In genomic region chr7:30306083-30306779, GRCm38 (mm10) we compare ENCODE assay signal across 12 mouse cellular contexts. TPM values are rescaled to one million over a fixed set of nuclear protein-coding genes. Genes with fewer than 3 reads are reported as not detected.
DNase-seq lines count a peak whose midpoint lies in the region; ATAC-seq and TF ChIP-seq lines count a peak whose summit lies in the region.
"Had no signal": no experiment of that assay in that cellular context is flagged by ENCODE, and none has a peak within 500 bp of the region (broad histone marks: within the 10 kb centered on the region; RNA-seq: fewer than 3 reads in every experiment).

No protein-coding gene starts in this region.

- H3K27ac ChIP-seq in intestine, postnatal 0 days (ENCODE audit: low read depth, low read length), result 0 out of 2 replicates have a peak overlapping the region, but pooled peaks have one; percentile 41
- no peak overlapping the region for H3K27ac ChIP-seq in intestine, embryonic 15.5 days
- H3K27ac ChIP-seq: neural tube, embryonic 13.5 days had no signal

- H3K4me2 ChIP-seq in intestine, postnatal 0 days (replicated peaks; ENCODE audit: low read depth), result no peak overlapping the region
- no peak overlapping the region for H3K4me2 ChIP-seq in intestine, embryonic 15.5 days (replicated peaks)
- H3K4me2 ChIP-seq: neural tube, embryonic 13.5 days had no signal

- no peaks in the 10 kb centered on the region for H3K9me3 ChIP-seq in intestine, postnatal 0 days (ENCODE audit: control insufficient read depth)
- H3K9me3 ChIP-seq in intestine, embryonic 15.5 days, result no peaks in the 10 kb centered on the region
- H3K9me3 ChIP-seq: neural tube, embryonic 13.5 days had no signal

- 87% methylated on average over 16 of the region's 16 CpGs for WGBS in intestine, postnatal 0 days
- 91% methylated on average over 16 of the region's 16 CpGs for WGBS in intestine, embryonic 15.5 days

- DNase-seq in CD4-positive, CD25-positive, alpha-beta regulatory T cell, adult 2 months (ENCODE audit: low read depth, low spot score), result peak; percentile 81
- peak; percentile 21 for DNase-seq in thymus, postnatal 14 days
- no peak for DNase-seq in thymus, postnatal 0 days (ENCODE audit: low spot score)
- DNase-seq in retina, postnatal 1 day, result no peak
- DNase-seq: adrenal gland, adult 2 months; kidney, adult 11 months; lung, postnatal 36 days had no signal

- no peak for ATAC-seq in CD4-positive, CD25-positive, alpha-beta regulatory T cell, adult 4 months
- no peak for ATAC-seq in intestine, postnatal 0 days
- ATAC-seq in intestine, embryonic 15.5 days, result no peak
- ATAC-seq in monocyte, adult 5-6 weeks (replicated peaks; ENCODE audit: insufficient number of reproducible peaks, low FRiP score, low TSS enrichment, poor library complexity, severe bottlenecking), result no peak

- peak; percentile 65 for TF ChIP-seq CTCF in intestine, postnatal 0 days (IDR thresholded peaks at IDR 0.05; ENCODE audit: low read depth)

- no peaks in the 10 kb centered on the region for H3K27me3 ChIP-seq in intestine, postnatal 0 days (replicated peaks; ENCODE audit: control insufficient read depth, insufficient read depth, low read length)
- H3K27me3 ChIP-seq in intestine, embryonic 15.5 days (replicated peaks), result no peaks in the 10 kb centered on the region
- H3K27me3 ChIP-seq: neural tube, embryonic 13.5 days had no signal

- H3K4me1 ChIP-seq in intestine, postnatal 0 days (replicated peaks; ENCODE audit: control insufficient read depth, insufficient read depth, low read length), result peaks cover 4% of the 10 kb centered on the region; the same call in 1 of the 2 replicates
- H3K4me1 ChIP-seq in intestine, embryonic 15.5 days (replicated peaks), result peaks cover 12% of the 10 kb centered on the region

- no peak overlapping the region for H3K4me3 ChIP-seq in intestine, postnatal 0 days (ENCODE audit: low read depth, low read length)
- no peak overlapping the region for H3K4me3 ChIP-seq in intestine, embryonic 15.5 days (replicated peaks)
- H3K4me3 ChIP-seq: neural tube, embryonic 13.5 days had no signal

- no peak overlapping the region for H3K9ac ChIP-seq in intestine, postnatal 0 days (ENCODE audit: low read depth, low read length)
- no peak overlapping the region for H3K9ac ChIP-seq in intestine, embryonic 15.5 days
- H3K9ac ChIP-seq: neural tube, embryonic 13.5 days had no signal

- peaks cover 11% of the 10 kb centered on the region; the same call in 1 of the 2 replicates for H3K36me3 ChIP-seq in intestine, postnatal 0 days (ENCODE audit: control insufficient read depth, insufficient read depth)
- H3K36me3 ChIP-seq in intestine, embryonic 15.5 days, result peaks cover 5% of the 10 kb centered on the region; the same call in 1 of the 2 replicates

RNA-seq across cellular contexts. Expression of gene Alkbh6, which starts 2.3 kb away (rescaled TPM):
- 100 to 1,000 TPM; 179 to 205 TPM for polyA plus RNA-seq in CD4-positive, CD25-positive, alpha-beta regulatory T cell, adult 4 months (2017; shearing (Covaris generic))
- 58.2 and 63.5 TPM in 2 replicates for polyA plus RNA-seq in intestine, postnatal 0 days (2015; fragmentation: Nextera tagmentation; extraction: Ambion mirVana)
- 63.9 and 68.5 TPM in 2 replicates for polyA plus RNA-seq in intestine, embryonic 15.5 days (2015; fragmentation: Nextera tagmentation; extraction: Ambion mirVana)
- 71.3 and 71.8 TPM in 2 replicates for polyA plus RNA-seq in thymus, postnatal 0 days (2015; fragmentation: Nextera tagmentation; extraction: Ambion mirVana)
- total RNA-seq in monocyte, adult 5-6 weeks (2017), result 27.8 to 47.4 TPM (median 35.8 TPM) in 3 replicates

RNA-seq across cellular contexts. Expression of gene Syne4, which starts 8.4 kb away (rescaled TPM):
- 10 to 100 TPM in 1 of 2 experiments, 1 to 10 TPM in 1; 9.2 to 16.8 TPM for polyA plus RNA-seq in CD4-positive, CD25-positive, alpha-beta regulatory T cell, adult 4 months (2017; shearing (Covaris generic))
- 12.5 and 16.3 TPM in 2 replicates for polyA plus RNA-seq in intestine, postnatal 0 days (2015; fragmentation: Nextera tagmentation; extraction: Ambion mirVana)
- 47.7 and 65.3 TPM in 2 replicates for polyA plus RNA-seq in intestine, embryonic 15.5 days (2015; fragmentation: Nextera tagmentation; extraction: Ambion mirVana)
- polyA plus RNA-seq in thymus, postnatal 0 days (2015; fragmentation: Nextera tagmentation; extraction: Ambion mirVana), result 7.6 and 9.5 TPM in 2 replicates
- 3.0 TPM in 1 of 3 replicates, not detected in the others for total RNA-seq in monocyte, adult 5-6 weeks (2017)

RNA-seq across cellular contexts. Expression of gene Clip3, which starts 14.7 kb away (rescaled TPM):
- polyA plus RNA-seq in CD4-positive, CD25-positive, alpha-beta regulatory T cell, adult 4 months (2017; shearing (Covaris generic)), result 1 to 10 TPM; 5.5 to 6.5 TPM
- polyA plus RNA-seq in intestine, postnatal 0 days (2015; fragmentation: Nextera tagmentation; extraction: Ambion mirVana), result 8.6 and 9.7 TPM in 2 replicates
- 22.6 and 23.4 TPM in 2 replicates for polyA plus RNA-seq in intestine, embryonic 15.5 days (2015; fragmentation: Nextera tagmentation; extraction: Ambion mirVana)
- 1.2 and 1.9 TPM in 2 replicates for polyA plus RNA-seq in thymus, postnatal 0 days (2015; fragmentation: Nextera tagmentation; extraction: Ambion mirVana)
- 2.2 TPM in 1 of 3 replicates, not detected in the others for total RNA-seq in monocyte, adult 5-6 weeks (2017)

RNA-seq across cellular contexts. Expression of gene E130208F15Rik, which starts 15.3 kb away (rescaled TPM):
- not detected for polyA plus RNA-seq in CD4-positive, CD25-positive, alpha-beta regulatory T cell, adult 4 months (2017; shearing (Covaris generic))
- not detected in 2 replicates for polyA plus RNA-seq in intestine, postnatal 0 days (2015; fragmentation: Nextera tagmentation; extraction: Ambion mirVana)
- polyA plus RNA-seq in intestine, embryonic 15.5 days (2015; fragmentation: Nextera tagmentation; extraction: Ambion mirVana), result 1.8 TPM in 1 of 2 replicates, not detected in the other
- polyA plus RNA-seq in thymus, postnatal 0 days (2015; fragmentation: Nextera tagmentation; extraction: Ambion mirVana), result 0.68 and 2.0 TPM in 2 replicates
- 2.2 to 10.7 TPM (median 8.0 TPM) in 3 replicates for total RNA-seq in monocyte, adult 5-6 weeks (2017)
- polyA plus RNA-seq: neural tube, embryonic 13.5 days had no signal

RNA-seq across cellular contexts. Expression of gene Sdhaf1, which starts 17.5 kb away (rescaled TPM):
- 1 to 10 TPM; 2.4 to 5.1 TPM for polyA plus RNA-seq in CD4-positive, CD25-positive, alpha-beta regulatory T cell, adult 4 months (2017; shearing (Covaris generic))
- 18.3 and 18.8 TPM in 2 replicates for polyA plus RNA-seq in intestine, postnatal 0 days (2015; fragmentation: Nextera tagmentation; extraction: Ambion mirVana)
- 15.5 and 18.0 TPM in 2 replicates for polyA plus RNA-seq in intestine, embryonic 15.5 days (2015; fragmentation: Nextera tagmentation; extraction: Ambion mirVana)
- polyA plus RNA-seq in thymus, postnatal 0 days (2015; fragmentation: Nextera tagmentation; extraction: Ambion mirVana), result 19.0 and 22.7 TPM in 2 replicates
- total RNA-seq in monocyte, adult 5-6 weeks (2017), result 11.3 to 13.7 TPM (median 11.5 TPM) in 3 replicates

Comparison
In these comparisons a context has a peak if more than half of its experiments do, and no peak if none do; other contexts are left out.
1. DNase-seq: peak in CD4-positive, CD25-positive, alpha-beta regulatory T cell, adult 2 months (single experiment) and thymus, postnatal 14 days (single experiment); none in thymus, postnatal 0 days (single experiment) and retina, postnatal 1 day (single experiment).